Mouse (Mus musculus) erythroblast, embryonic 14.5 days (primary cell): ENCODE measurements around the gene Prdm11.

Experiments used
- GATA1 ChIP-seq: IDR thresholded peaks from 2 replicates; pipeline ENCODE4 v1.6.1; 2012; ENCODE audit warnings: low read length, inconsistent platforms, mixed read lengths
- TAL1 ChIP-seq: IDR thresholded peaks from 3 replicates; pipeline ENCODE4 v1.6.1; 2012; ENCODE audit warnings: low read length, inconsistent platforms, mixed read lengths

DNA sequence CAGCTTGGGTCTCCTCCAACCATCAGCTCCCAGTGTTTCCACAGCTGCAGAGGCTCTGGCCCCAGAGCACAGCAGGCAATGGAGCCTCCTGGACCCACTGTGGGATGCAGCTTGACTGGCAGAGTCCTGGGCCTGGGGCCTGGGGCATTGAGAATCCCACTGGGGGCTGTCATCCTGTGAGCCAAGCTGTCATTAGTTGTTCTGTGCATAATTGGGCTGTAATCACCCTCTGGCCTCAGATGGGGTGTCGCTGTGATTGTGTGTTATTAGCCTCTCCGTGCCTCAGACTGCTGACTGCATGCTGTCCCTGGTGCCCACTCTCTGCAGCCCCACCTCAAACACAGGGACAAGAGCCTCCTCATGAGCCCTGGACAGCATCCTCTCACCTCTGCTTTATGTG lies 45.7 kb upstream of the Prdm11 start:
- TF ChIP-seq GATA1 (no peak), TAL1 (no peak)
